Mouse (Mus musculus) erythroblast, adult 5-6 weeks (primary cell): ENCODE measurements around the gene Gm8220. TPM values are rescaled to one million over a fixed set of nuclear protein-coding genes. Genes with fewer than 3 reads are reported as not detected.
"Not testable (repeated sequence)": the region's sequence is repeated elsewhere in the genome, so short reads cannot be mapped to it uniquely, and the experiment has no call there.

Source experiments
- ATAC-seq: replicated peaks from 2 replicates; pipeline ENCODE4 v1.8.0; 2016; ENCODE audit warnings: moderate number of reproducible peaks, mild to moderate bottlenecking, moderate TSS enrichment, inconsistent platforms; ENCODE audit not compliant: poor library complexity, low FRiP score, severe bottlenecking
- total RNA-seq, 2 experiments: library from RNA; stranded (forward) in 1 of 2; stranded (reverse) in 1 of 2; fragments of 150-400 nt in 1 of 2; fragments of 200-764, 138-1000 nt in 1 of 2; gene quantifications; 2 replicates each; pipeline versions ENCODE4 v1.2.3 to v1.2.4; 2015 to 2017; ENCODE audit warnings: low replicate concordance in 2 of 2

Gm8220 gene
- total RNA-seq (2015; ENCODE audit: low replicate concordance), result not detected in 2 replicates
- not detected in 2 replicates for total RNA-seq (2017; ENCODE audit: low replicate concordance)

GRCm38 (mm10) chr14:44285280-44285679 is at the start of gene Gm8220:
Gene Gm8220 (plus strand): TSS chr14:44285580.
- ATAC-seq, result not testable (repeated sequence)

GRCm38 (mm10) chr14:44248039-44248438 is 37.3 kb upstream of the Gm8220 start:
- ATAC-seq, result no peak

GRCm38 (mm10) chr14:44312049-44312448 is 26.7 kb downstream of the Gm8220 start:
- ATAC-seq, result not testable (repeated sequence)

- ATAC-seq, result not testable (repeated sequence)
Observed at GRCm38 (mm10) chr14:44338484-44338883, 53.1 kb downstream of the Gm8220 start, which contains the start of gene Gm5930. Gene Gm5930 (minus strand): TSS chr14:44338584.

Other genes with a start within 250 kb of the Gm8220 start
- 73.6 and 109 TPM in 2 replicates for gene Ear2, start 182.9 kb upstream of the Gm8220 start, total RNA-seq (2015; ENCODE audit: low replicate concordance)
- 95.7 and 162 TPM in 2 replicates for gene Ear2, start 182.9 kb upstream of the Gm8220 start, total RNA-seq (2017; ENCODE audit: low replicate concordance)
- gene Gm3327, start 161.7 kb upstream of the Gm8220 start, total RNA-seq (2015; ENCODE audit: low replicate concordance), result not detected in 2 replicates
- not detected in 2 replicates for gene Gm3327, start 161.7 kb upstream of the Gm8220 start, total RNA-seq (2017; ENCODE audit: low replicate concordance)
- not detected in 2 replicates for gene Gm8212, start 87.9 kb upstream of the Gm8220 start, total RNA-seq (2015; ENCODE audit: low replicate concordance)
- gene Gm8212, start 87.9 kb upstream of the Gm8220 start, total RNA-seq (2017; ENCODE audit: low replicate concordance), result not detected in 2 replicates
- gene 4930503E14Rik, start 72.3 kb upstream of the Gm8220 start, total RNA-seq (2015; ENCODE audit: low replicate concordance), result not detected in 2 replicates
- gene 4930503E14Rik, start 72.3 kb upstream of the Gm8220 start, total RNA-seq (2017; ENCODE audit: low replicate concordance), result not detected in 2 replicates
- gene Gm5930, start 53.0 kb downstream of the Gm8220 start, total RNA-seq (2015; ENCODE audit: low replicate concordance), result not detected in 2 replicates
- not detected in 2 replicates for gene Gm5930, start 53.0 kb downstream of the Gm8220 start, total RNA-seq (2017; ENCODE audit: low replicate concordance)
- not detected in 2 replicates for gene Gm8229, start 79.8 kb downstream of the Gm8220 start, total RNA-seq (2015; ENCODE audit: low replicate concordance)
- not detected in 2 replicates for gene Gm8229, start 79.8 kb downstream of the Gm8220 start, total RNA-seq (2017; ENCODE audit: low replicate concordance)
- gene Gm3371, start 125.1 kb downstream of the Gm8220 start, total RNA-seq (2015; ENCODE audit: low replicate concordance), result not detected in 2 replicates
- gene Gm3371, start 125.1 kb downstream of the Gm8220 start, total RNA-seq (2017; ENCODE audit: low replicate concordance), result not detected in 2 replicates
- gene Gm8232, start 148.1 kb downstream of the Gm8220 start, total RNA-seq (2015; ENCODE audit: low replicate concordance), result not detected in 2 replicates
- not detected in 2 replicates for gene Gm8232, start 148.1 kb downstream of the Gm8220 start, total RNA-seq (2017; ENCODE audit: low replicate concordance)
- gene BC061237, start 206.9 kb downstream of the Gm8220 start, total RNA-seq (2015; ENCODE audit: low replicate concordance), result not detected in 2 replicates
- gene BC061237, start 206.9 kb downstream of the Gm8220 start, total RNA-seq (2017; ENCODE audit: low replicate concordance), result not detected in 2 replicates
- not detected in 2 replicates for gene Gm17093, start 232.7 kb downstream of the Gm8220 start, total RNA-seq (2015; ENCODE audit: low replicate concordance)
- gene Gm17093, start 232.7 kb downstream of the Gm8220 start, total RNA-seq (2017; ENCODE audit: low replicate concordance), result not detected in 2 replicates